Mouse (Mus musculus): ENCODE measurements at regions not wholly inside any gene's neighbourhood (a gene's known extent, or its start where the extent isn't known, plus 50 kb on each side); places are given as distances from the start of the nearest gene placed in this dataset.

DNA sequence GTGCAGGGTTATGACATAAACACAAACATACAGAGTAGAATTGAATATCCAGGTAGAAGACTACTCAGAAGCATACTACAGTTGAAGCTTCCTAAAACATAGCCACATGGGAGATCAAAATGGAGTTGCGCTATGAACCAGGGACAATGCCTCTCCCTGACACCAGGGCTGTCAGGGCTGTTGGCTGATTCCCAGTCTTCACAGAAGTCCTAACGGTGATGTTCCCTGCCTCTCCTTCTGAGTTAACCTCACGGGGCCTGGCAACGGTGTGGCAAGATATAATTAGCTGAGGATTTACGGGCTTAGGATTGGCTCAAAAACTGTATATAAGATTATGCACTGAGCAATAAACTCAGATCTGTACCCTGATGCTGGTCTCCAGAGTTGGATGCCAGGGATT lies 66.4 kb upstream of the Tspan8 start:
- H3K4me3 ChIP-seq = no peak overlapping the region
- H3K27ac ChIP-seq (replicated peaks) = no peak overlapping the region
- DNase-seq (ENCODE audit: low spot score) = no peak
- no peaks in the 10 kb centered on the region for H3K4me1 ChIP-seq
- H3K36me3 ChIP-seq (replicated peaks) = no peaks in the 10 kb centered on the region
- no peaks in the 10 kb centered on the region for H3K9me3 ChIP-seq
- WGBS = 86% methylated on average over 5 of the region's 5 CpGs
- no peaks in the 10 kb centered on the region for H3K27me3 ChIP-seq (replicated peaks; ENCODE audit: low read depth, poor library complexity, severe bottlenecking)

DNA sequence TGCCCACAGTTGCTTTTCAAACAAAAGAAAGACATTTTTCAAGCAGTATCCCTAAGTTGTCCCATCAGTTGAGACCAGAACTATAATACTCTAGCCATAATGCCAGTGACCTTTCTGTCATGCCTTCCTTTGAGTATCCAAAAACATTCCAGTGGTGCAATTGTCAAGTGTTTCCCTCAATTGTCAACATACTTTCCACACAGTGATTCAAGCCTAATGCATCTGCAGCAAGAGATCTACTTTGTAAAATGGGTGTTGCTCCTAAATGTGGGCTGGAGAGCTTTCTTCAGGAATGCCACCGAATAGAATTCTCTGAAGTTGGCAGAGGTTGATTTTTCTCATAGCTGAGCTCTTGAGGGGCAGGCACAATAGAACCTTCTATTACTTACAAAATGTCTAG lies 58.0 kb upstream of the Tspan8 start:
- no peaks in the 10 kb centered on the region for H3K4me1 ChIP-seq
- H3K36me3 ChIP-seq (replicated peaks) = no peaks in the 10 kb centered on the region
- no peak overlapping the region for H3K27ac ChIP-seq (replicated peaks)
- H3K9me3 ChIP-seq = no peaks in the 10 kb centered on the region
- no peak overlapping the region for H3K4me3 ChIP-seq
- no peaks in the 10 kb centered on the region for H3K27me3 ChIP-seq (replicated peaks; ENCODE audit: low read depth, poor library complexity, severe bottlenecking)
- 82% methylated on average over 1 of the region's 1 CpGs for WGBS
- no peak for DNase-seq (ENCODE audit: low spot score)

All from embryonic facial prominence, embryonic 10.5 days (tissue).